Mouse (Mus musculus): ENCODE data around the gene Slc7a5. TPM values are rescaled to one million over a fixed set of nuclear protein-coding genes. Genes with fewer than 3 reads are reported as not detected.

The Slc7a5 gene
- polyA plus RNA-seq, 1 experiment from 2014 or later: 37.1 TPM

DNA sequence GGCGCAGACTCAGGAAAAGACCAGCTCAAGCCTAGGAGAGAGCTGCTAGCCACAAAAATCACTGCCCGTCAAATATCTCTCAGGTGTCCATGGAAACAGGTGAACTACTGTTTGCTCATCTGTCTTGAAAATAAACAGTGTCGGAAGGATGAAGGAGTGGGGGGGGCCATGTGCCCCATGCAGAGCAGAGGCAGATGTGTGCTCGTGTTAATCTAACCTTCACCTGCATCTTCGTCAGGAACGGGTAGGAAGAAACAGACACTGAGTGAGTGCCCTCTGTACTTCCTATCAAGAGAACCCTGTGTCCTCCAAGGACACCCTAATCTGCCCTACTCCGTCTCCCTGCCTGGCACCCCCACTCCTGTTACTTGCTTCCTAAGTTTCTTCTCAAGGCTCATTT is 55.8 kb downstream of the Slc7a5 start:
- no peaks in the 10 kb centered on the region for H3K27me3 ChIP-seq (ENCODE audit: control insufficient read depth, insufficient read depth, low read length)
- ATAC-seq (replicated peaks; ENCODE audit: low FRiP score) (no peak), DNase-seq (ENCODE audit: low spot score) (no peak)
- no peak overlapping the region for H3K4me3 ChIP-seq (ENCODE audit: low read depth, low read length)
- peaks cover 6% of the 10 kb centered on the region for H3K4me1 ChIP-seq (replicated peaks; ENCODE audit: control insufficient read depth, insufficient read depth, low read length)
- H3K36me3 ChIP-seq (ENCODE audit: control insufficient read depth, insufficient read depth, low read length): no peaks in the 10 kb centered on the region
- H3K9ac ChIP-seq (ENCODE audit: low read length): peak overlapping the region; percentile 44
- H3K27ac ChIP-seq (ENCODE audit: low read depth, low read length): no peak overlapping the region
- 56% methylated on average over 7 of the region's 7 CpGs for WGBS
- 0 out of 2 replicates have a peak overlapping the region, but pooled peaks have one; percentile 58 for H3K4me2 ChIP-seq (ENCODE audit: low read depth, low read length, severe bottlenecking)
- H3K9me3 ChIP-seq (ENCODE audit: control insufficient read depth, low read length): no peaks in the 10 kb centered on the region

- Histone ChIP-seq H3K4me3 (ENCODE audit: low read depth, low read length) (no peak overlapping the region), H3K4me2 (ENCODE audit: low read depth, low read length, severe bottlenecking) (peak overlapping the region; percentile 58), H3K36me3 (ENCODE audit: control insufficient read depth, insufficient read depth, low read length) (no peaks in the 10 kb centered on the region), H3K9ac (ENCODE audit: low read length) (peak overlapping the region; percentile 49), H3K4me1 (replicated peaks; ENCODE audit: control insufficient read depth, insufficient read depth, low read length) (peaks cover 6% of the 10 kb centered on the region), H3K27me3 (ENCODE audit: control insufficient read depth, insufficient read depth, low read length) (no peaks in the 10 kb centered on the region), H3K9me3 (ENCODE audit: control insufficient read depth, low read length) (no peaks in the 10 kb centered on the region), H3K27ac (ENCODE audit: low read depth, low read length) (no peak overlapping the region)
- WGBS: 6% methylated on average over 24 of the region's 24 CpGs
- peak; percentile 99 for DNase-seq (ENCODE audit: low spot score)
- peak; percentile 86 for ATAC-seq (replicated peaks; ENCODE audit: low FRiP score)
These were observed 56.5 kb downstream of the Slc7a5 start for GRCm38 (mm10) chr8:121850821-121851470.

GRCm38 (mm10) chr8:121850436-121850820 is 57.1 kb downstream of the Slc7a5 start:
- Histone ChIP-seq H3K4me3 (ENCODE audit: low read depth, low read length) (no peak overlapping the region), H3K9ac (ENCODE audit: low read length) (peak overlapping the region; percentile 49), H3K27me3 (ENCODE audit: control insufficient read depth, insufficient read depth, low read length) (no peaks in the 10 kb centered on the region), H3K9me3 (ENCODE audit: control insufficient read depth, low read length) (no peaks in the 10 kb centered on the region), H3K27ac (ENCODE audit: low read depth, low read length) (no peak overlapping the region), H3K4me2 (ENCODE audit: low read depth, low read length, severe bottlenecking) (peak overlapping the region; percentile 58; the same call in 1 of the 2 replicates), H3K36me3 (ENCODE audit: control insufficient read depth, insufficient read depth, low read length) (no peaks in the 10 kb centered on the region), H3K4me1 (replicated peaks; ENCODE audit: control insufficient read depth, insufficient read depth, low read length) (peaks cover 6% of the 10 kb centered on the region)
- WGBS: 49% methylated on average over 12 of the region's 12 CpGs
- DNase-seq (ENCODE audit: low spot score): no peak
- ATAC-seq (replicated peaks; ENCODE audit: low FRiP score): 0 out of 2 replicates have a peak, but pooled peaks have one; percentile 19

DNA sequence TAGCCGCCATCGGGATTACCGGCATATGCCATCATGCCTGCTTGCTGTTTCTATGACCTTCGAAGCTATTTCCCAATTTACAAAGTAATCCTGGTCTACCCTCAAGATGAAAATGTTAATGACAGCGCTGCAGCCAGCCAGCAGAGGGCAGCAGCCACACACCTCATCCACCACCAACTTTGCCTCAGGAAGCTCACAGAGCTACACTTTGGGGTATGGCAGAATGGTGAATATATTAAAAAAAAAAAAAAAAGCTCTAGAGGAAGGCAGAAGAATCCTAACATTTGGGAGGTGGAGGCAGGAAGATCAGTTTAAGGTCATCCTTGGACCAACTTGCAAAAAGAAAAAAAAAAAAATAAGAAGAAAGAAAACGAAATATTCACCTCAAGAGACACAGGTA is 57.5 kb downstream of the Slc7a5 start:
- WGBS: 18% methylated on average over 6 of the region's 6 CpGs
- ATAC-seq (replicated peaks; ENCODE audit: low FRiP score): no peak; the same call in 1 of the 2 replicates
- H3K27ac ChIP-seq (ENCODE audit: low read depth, low read length): no peak overlapping the region

GRCm38 (mm10) chr8:121849303-121849702 is 58.2 kb downstream of the Slc7a5 start:
- H3K27ac ChIP-seq (ENCODE audit: low read depth, low read length): no peak overlapping the region
- 71% methylated on average over 9 of the region's 9 CpGs for WGBS
- no peaks in the 10 kb centered on the region for H3K9me3 ChIP-seq (ENCODE audit: control insufficient read depth, low read length)
- no peaks in the 10 kb centered on the region for H3K36me3 ChIP-seq (ENCODE audit: control insufficient read depth, insufficient read depth, low read length)
- DNase-seq (ENCODE audit: low spot score) (no peak), ATAC-seq (replicated peaks; ENCODE audit: low FRiP score) (no peak)
- peaks cover 6% of the 10 kb centered on the region for H3K4me1 ChIP-seq (replicated peaks; ENCODE audit: control insufficient read depth, insufficient read depth, low read length)
- no peaks in the 10 kb centered on the region for H3K27me3 ChIP-seq (ENCODE audit: control insufficient read depth, insufficient read depth, low read length)
- H3K4me3 ChIP-seq (ENCODE audit: low read depth, low read length): no peak overlapping the region
- no peak overlapping the region for H3K9ac ChIP-seq (ENCODE audit: low read length)
- H3K4me2 ChIP-seq (ENCODE audit: low read depth, low read length, severe bottlenecking): no peak overlapping the region

More for the DNA sequence above, 57.5 kb downstream of the Slc7a5 start:
- DNase-seq (ENCODE audit: low spot score): peak; percentile 90
- H3K27me3 ChIP-seq (ENCODE audit: control insufficient read depth, insufficient read depth, low read length): no peaks in the 10 kb centered on the region
- H3K4me3 ChIP-seq (ENCODE audit: low read depth, low read length): no peak overlapping the region
- H3K4me2 ChIP-seq (ENCODE audit: low read depth, low read length, severe bottlenecking): no peak overlapping the region
- H3K9ac ChIP-seq (ENCODE audit: low read length): no peak overlapping the region
- H3K4me1 ChIP-seq (replicated peaks; ENCODE audit: control insufficient read depth, insufficient read depth, low read length): peaks cover 6% of the 10 kb centered on the region
- H3K36me3 ChIP-seq (ENCODE audit: control insufficient read depth, insufficient read depth, low read length): no peaks in the 10 kb centered on the region
- H3K9me3 ChIP-seq (ENCODE audit: control insufficient read depth, low read length): no peaks in the 10 kb centered on the region

DNA sequence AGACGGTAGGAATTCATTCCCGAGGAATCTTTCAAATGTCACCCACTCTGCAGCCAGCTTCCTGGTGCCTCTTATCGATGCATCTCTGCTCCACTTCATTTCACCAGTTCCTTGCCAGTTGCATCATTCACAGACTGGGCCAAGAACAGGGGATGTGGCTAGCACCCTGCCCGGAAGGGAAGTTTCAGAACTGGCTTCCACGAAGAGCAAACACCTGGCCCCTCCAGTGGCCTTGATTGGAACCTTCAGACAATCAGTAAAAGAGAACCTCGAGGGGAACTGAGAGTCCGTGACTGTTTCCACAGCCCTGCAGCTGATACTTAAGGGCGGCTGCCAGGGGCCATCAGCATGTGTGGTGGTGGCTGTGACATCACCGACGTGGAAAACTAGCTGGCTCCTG is 59.0 kb downstream of the Slc7a5 start:
- Histone ChIP-seq H3K27ac (ENCODE audit: low read depth, low read length) (no peak overlapping the region), H3K9me3 (ENCODE audit: control insufficient read depth, low read length) (no peaks in the 10 kb centered on the region), H3K4me1 (replicated peaks; ENCODE audit: control insufficient read depth, insufficient read depth, low read length) (peaks cover 6% of the 10 kb centered on the region), H3K27me3 (ENCODE audit: control insufficient read depth, insufficient read depth, low read length) (no peaks in the 10 kb centered on the region), H3K4me2 (ENCODE audit: low read depth, low read length, severe bottlenecking) (no peak overlapping the region), H3K36me3 (ENCODE audit: control insufficient read depth, insufficient read depth, low read length) (no peaks in the 10 kb centered on the region), H3K4me3 (ENCODE audit: low read depth, low read length) (no peak overlapping the region), H3K9ac (ENCODE audit: low read length) (no peak overlapping the region)
- 74% methylated on average over 10 of the region's 10 CpGs for whole genome bisulfite sequencing
- ATAC-seq (replicated peaks; ENCODE audit: low FRiP score) (no peak), DNase-seq (ENCODE audit: low spot score) (no peak)

- Histone ChIP-seq H3K9ac (ENCODE audit: low read length) (no peak overlapping the region), H3K9me3 (ENCODE audit: control insufficient read depth, low read length) (no peaks in the 10 kb centered on the region), H3K4me1 (replicated peaks; ENCODE audit: control insufficient read depth, insufficient read depth, low read length) (peaks cover 6% of the 10 kb centered on the region), H3K4me3 (ENCODE audit: low read depth, low read length) (no peak overlapping the region), H3K4me2 (ENCODE audit: low read depth, low read length, severe bottlenecking) (no peak overlapping the region), H3K27ac (ENCODE audit: low read depth, low read length) (no peak overlapping the region), H3K36me3 (ENCODE audit: control insufficient read depth, insufficient read depth, low read length) (no peaks in the 10 kb centered on the region), H3K27me3 (ENCODE audit: control insufficient read depth, insufficient read depth, low read length) (no peaks in the 10 kb centered on the region)
- WGBS: 81% methylated on average over 6 of the region's 6 CpGs
- ATAC-seq (replicated peaks; ENCODE audit: low FRiP score) (no peak), DNase-seq (ENCODE audit: low spot score) (no peak)
These were observed 59.5 kb downstream of the Slc7a5 start for GRCm38 (mm10) chr8:121847987-121848386.

DNA sequence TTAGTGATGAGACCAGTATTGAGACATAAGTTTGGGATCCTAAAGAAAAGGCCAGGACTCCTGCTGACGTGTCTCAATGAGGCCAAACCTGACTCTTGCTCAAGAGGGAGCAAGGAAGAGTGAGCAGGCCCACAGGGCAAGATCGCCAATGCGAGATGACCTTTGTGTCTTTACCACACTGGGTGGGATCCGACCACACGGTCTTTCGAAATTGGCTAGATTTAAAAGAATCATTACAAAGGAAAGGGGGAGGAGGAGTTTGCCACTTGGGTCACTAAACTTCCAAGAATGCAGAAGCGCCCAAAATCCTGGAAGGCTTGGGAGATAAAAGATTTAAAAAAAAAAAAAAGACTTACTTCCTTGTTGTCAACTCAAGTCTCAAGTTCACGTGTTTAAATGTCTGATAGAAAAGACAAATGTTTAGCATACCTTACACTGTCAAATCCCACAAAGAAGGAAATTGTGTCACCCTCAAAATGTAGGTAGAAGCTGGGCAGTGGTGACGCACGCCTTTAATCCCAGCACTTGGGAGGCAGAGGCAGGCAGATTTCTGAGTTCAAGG is 60.2 kb downstream of the Slc7a5 start:
- no peak overlapping the region for H3K27ac ChIP-seq (ENCODE audit: low read depth, low read length)
- DNase-seq (ENCODE audit: low spot score) (no peak), ATAC-seq (replicated peaks; ENCODE audit: low FRiP score) (no peak)
- 68% methylated on average over 10 of the region's 10 CpGs for WGBS
- no peak overlapping the region for H3K4me3 ChIP-seq (ENCODE audit: low read depth, low read length)
- no peaks in the 10 kb centered on the region for H3K36me3 ChIP-seq (ENCODE audit: control insufficient read depth, insufficient read depth, low read length)
- H3K4me1 ChIP-seq (replicated peaks; ENCODE audit: control insufficient read depth, insufficient read depth, low read length): peaks cover 6% of the 10 kb centered on the region
- no peak overlapping the region for H3K4me2 ChIP-seq (ENCODE audit: low read depth, low read length, severe bottlenecking)
- H3K9me3 ChIP-seq (ENCODE audit: control insufficient read depth, low read length): no peaks in the 10 kb centered on the region
- no peaks in the 10 kb centered on the region for H3K27me3 ChIP-seq (ENCODE audit: control insufficient read depth, insufficient read depth, low read length)
- H3K9ac ChIP-seq (ENCODE audit: low read length): no peak overlapping the region

DNA sequence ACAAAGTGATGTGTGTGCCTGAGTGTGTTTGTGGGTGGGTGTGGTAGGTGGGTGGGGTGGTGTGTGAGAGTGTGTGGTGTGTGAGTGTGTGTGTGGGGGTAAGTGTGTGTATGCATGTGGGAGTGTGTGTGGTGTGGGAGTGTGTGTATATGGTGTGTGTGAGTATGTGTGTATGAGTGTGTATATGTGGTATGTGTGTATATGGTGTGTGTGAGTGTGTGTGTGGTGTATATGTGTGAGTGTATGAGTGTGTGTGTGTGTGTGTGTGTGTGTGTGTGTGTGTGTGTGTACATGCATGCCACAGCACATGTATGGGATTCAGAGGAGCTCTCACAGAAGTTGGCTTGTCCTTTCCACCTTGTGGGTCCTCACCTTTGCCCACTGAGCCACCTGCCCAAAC is 60.7 kb downstream of the Slc7a5 start:
- DNase-seq (ENCODE audit: low spot score) (no peak), ATAC-seq (replicated peaks; ENCODE audit: low FRiP score) (no peak)
- H3K27me3 ChIP-seq (ENCODE audit: control insufficient read depth, insufficient read depth, low read length): no peaks in the 10 kb centered on the region
- no peak overlapping the region for H3K9ac ChIP-seq (ENCODE audit: low read length)
- no peaks in the 10 kb centered on the region for H3K9me3 ChIP-seq (ENCODE audit: control insufficient read depth, low read length)
- no peaks in the 10 kb centered on the region for H3K36me3 ChIP-seq (ENCODE audit: control insufficient read depth, insufficient read depth, low read length)
- no peak overlapping the region for H3K27ac ChIP-seq (ENCODE audit: low read depth, low read length)
- H3K4me2 ChIP-seq (ENCODE audit: low read depth, low read length, severe bottlenecking): no peak overlapping the region
- H3K4me3 ChIP-seq (ENCODE audit: low read depth, low read length): no peak overlapping the region
- H3K4me1 ChIP-seq (replicated peaks; ENCODE audit: control insufficient read depth, insufficient read depth, low read length): peaks cover 6% of the 10 kb centered on the region

Measured in forebrain, embryonic 11.5 days (tissue).